In genomic region chr3:107546956-107547355, GRCm38 (mm10) we compare ENCODE assay signal across 11 mouse cellular contexts. TPM values are rescaled to one million over a fixed set of nuclear protein-coding genes. Genes with fewer than 3 reads are reported as not detected.
A peak's percentile ranks its signal among the peaks of the same experiment; 100 is the strongest.
DNase-seq lines count a peak whose midpoint lies in the region; ATAC-seq and TF ChIP-seq lines count a peak whose summit lies in the region.
"Had no signal": no experiment of that assay in that cellular context is flagged by ENCODE, and none has a peak within 500 bp of the region (broad histone marks: within the 10 kb centered on the region; RNA-seq: fewer than 3 reads in every experiment).

No protein-coding gene starts in this region.

- H3K9ac ChIP-seq in kidney, embryonic 15.5 days = no peak overlapping the region
- H3K9ac ChIP-seq in heart, postnatal 0 days (replicated peaks; ENCODE audit: low read depth, low read length) = no peak overlapping the region
- no peak overlapping the region for H3K9ac ChIP-seq in midbrain, embryonic 13.5 days (replicated peaks)
- no peak overlapping the region for H3K9ac ChIP-seq in intestine, postnatal 0 days (ENCODE audit: low read depth, low read length)

- WGBS in kidney, embryonic 15.5 days = 53% methylated on average over 2 of the region's 2 CpGs
- 21% methylated on average over 2 of the region's 2 CpGs for WGBS in heart, postnatal 0 days
- WGBS in midbrain, embryonic 13.5 days = 73% methylated on average over 2 of the region's 2 CpGs
- 56% methylated on average over 2 of the region's 2 CpGs for WGBS in intestine, postnatal 0 days

- H3K4me2 ChIP-seq in kidney, embryonic 15.5 days = no peak overlapping the region
- H3K4me2 ChIP-seq in heart, postnatal 0 days (ENCODE audit: low read depth, low read length) = no peak overlapping the region
- H3K4me2 ChIP-seq in midbrain, embryonic 13.5 days (replicated peaks) = no peak overlapping the region
- H3K4me2 ChIP-seq in intestine, postnatal 0 days (replicated peaks; ENCODE audit: low read depth) = no peak overlapping the region

- H3K9me3 ChIP-seq in kidney, embryonic 15.5 days (replicated peaks) = no peaks in the 10 kb centered on the region
- H3K9me3 ChIP-seq in heart, postnatal 0 days (replicated peaks; ENCODE audit: control insufficient read depth, low read length) = no peaks in the 10 kb centered on the region
- H3K9me3 ChIP-seq in midbrain, embryonic 13.5 days = no peaks in the 10 kb centered on the region
- no peaks in the 10 kb centered on the region for H3K9me3 ChIP-seq in intestine, postnatal 0 days (ENCODE audit: control insufficient read depth)

- H3K4me1 ChIP-seq in kidney, embryonic 15.5 days = peaks cover 30% of the 10 kb centered on the region
- peaks cover 6% of the 10 kb centered on the region; the same call in 1 of the 2 replicates for H3K4me1 ChIP-seq in heart, postnatal 0 days (ENCODE audit: control insufficient read depth, insufficient read depth)
- no peaks in the 10 kb centered on the region for H3K4me1 ChIP-seq in midbrain, embryonic 13.5 days (replicated peaks)
- H3K4me1 ChIP-seq in intestine, postnatal 0 days (replicated peaks; ENCODE audit: control insufficient read depth, insufficient read depth, low read length) = no peaks in the 10 kb centered on the region

- no peak for TF ChIP-seq EP300 in heart, postnatal 0 days (IDR thresholded peaks at IDR 0.05; ENCODE audit: low read depth)

- DNase-seq in kidney, adult 11 months = peak; percentile 81
- DNase-seq in cerebellum, adult 18-20 months = peak; percentile 69 to 80
- peak; percentile 47 for DNase-seq in heart, postnatal 0 days (ENCODE audit: low spot score)
- no peak for DNase-seq in layer of hippocampus, adult 2 months (ENCODE audit: low spot score in 2 of 2)
- DNase-seq: thymus, adult 2 months had no signal

- H3K4me3 ChIP-seq in kidney, embryonic 15.5 days (replicated peaks) = no peak overlapping the region
- H3K4me3 ChIP-seq in heart, postnatal 0 days (ENCODE audit: low read depth, low read length) = no peak overlapping the region
- H3K4me3 ChIP-seq in midbrain, embryonic 13.5 days (replicated peaks) = no peak overlapping the region
- no peak overlapping the region for H3K4me3 ChIP-seq in intestine, postnatal 0 days (ENCODE audit: low read depth, low read length)
- H3K4me3 ChIP-seq in layer of hippocampus, adult 2 months = no peak overlapping the region

- no peak overlapping the region for H3K27ac ChIP-seq in kidney, embryonic 15.5 days
- H3K27ac ChIP-seq in heart, postnatal 0 days (ENCODE audit: low read depth) = no peak overlapping the region
- no peak overlapping the region for H3K27ac ChIP-seq in midbrain, embryonic 13.5 days
- no peak overlapping the region for H3K27ac ChIP-seq in intestine, postnatal 0 days (ENCODE audit: low read depth, low read length)
- H3K27ac ChIP-seq in layer of hippocampus, adult 2 months = no peak overlapping the region

- TF ChIP-seq CTCF in heart, postnatal 0 days (IDR thresholded peaks at IDR 0.05; ENCODE audit: low read depth) = no peak
- TF ChIP-seq CTCF in intestine, postnatal 0 days (IDR thresholded peaks at IDR 0.05; ENCODE audit: low read depth) = no peak
- no peak for TF ChIP-seq CTCF in layer of hippocampus, adult 2 months (conservative IDR thresholded peaks at IDR 0.05)

- peaks cover 94% of the 10 kb centered on the region for H3K27me3 ChIP-seq in kidney, embryonic 15.5 days
- H3K27me3 ChIP-seq in heart, postnatal 0 days (ENCODE audit: control insufficient read depth, insufficient read depth, low read length) = no peaks in the 10 kb centered on the region
- no peaks in the 10 kb centered on the region for H3K27me3 ChIP-seq in midbrain, embryonic 13.5 days
- 0 out of 2 replicates have a peak, but pooled peaks cover 10% of the 10 kb centered on the region for H3K27me3 ChIP-seq in intestine, postnatal 0 days (replicated peaks; ENCODE audit: control insufficient read depth, insufficient read depth, low read length)

- no peaks in the 10 kb centered on the region for H3K36me3 ChIP-seq in kidney, embryonic 15.5 days
- H3K36me3 ChIP-seq in heart, postnatal 0 days (replicated peaks; ENCODE audit: control insufficient read depth, insufficient read depth, low read length) = no peaks in the 10 kb centered on the region
- H3K36me3 ChIP-seq in midbrain, embryonic 13.5 days = no peaks in the 10 kb centered on the region
- H3K36me3 ChIP-seq in intestine, postnatal 0 days (ENCODE audit: control insufficient read depth, insufficient read depth) = no peaks in the 10 kb centered on the region

- ATAC-seq in kidney, embryonic 15.5 days (replicated peaks; ENCODE audit: low FRiP score) = no peak
- ATAC-seq in heart, postnatal 0 days (ENCODE audit: insufficient read depth, low read depth) = peak; percentile 57
- ATAC-seq in midbrain, embryonic 13.5 days = peak; percentile 63
- no peak for ATAC-seq in intestine, postnatal 0 days
- no peak for ATAC-seq in erythroid progenitor cell, adult 5-6 weeks (replicated peaks; ENCODE audit: low FRiP score, poor library complexity, severe bottlenecking)

RNA-seq across cellular contexts. Expression of gene Ubl4b, which starts 7.9 kb away (rescaled TPM):
- polyA plus RNA-seq in kidney, embryonic 15.5 days (2015; fragmentation: Nextera tagmentation; extraction: Ambion mirVana) = not detected in 2 replicates
- total RNA-seq in heart, postnatal 0 days (2014; rRNA removed; ENCODE audit: low replicate concordance) = not detected in 2 replicates
- not detected in 2 replicates for polyA plus RNA-seq in heart, postnatal 0 days (2015; fragmentation: Nextera tagmentation; extraction: Ambion mirVana)
- not detected in 2 replicates for polyA plus RNA-seq in midbrain, embryonic 13.5 days (2015; fragmentation: Nextera tagmentation; extraction: Ambion mirVana)
- polyA plus RNA-seq in intestine, postnatal 0 days (2015; fragmentation: Nextera tagmentation; extraction: Ambion mirVana) = not detected in 2 replicates
- not detected in 2 replicates for total RNA-seq in erythroid progenitor cell, adult 5-6 weeks (2015; ENCODE audit: low replicate concordance)
- total RNA-seq in erythroid progenitor cell, adult 5-6 weeks (2017; ENCODE audit: low replicate concordance) = not detected in 2 replicates
- total RNA-seq in layer of hippocampus, adult 2 months (2021) = not detected
- total RNA-seq: gastrocnemius, adult 8-10 months; MEL had no signal

RNA-seq across cellular contexts. Expression of gene Slc6a17, which starts 29.1 kb away (rescaled TPM):
- 3.3 and 3.6 TPM in 2 replicates for polyA plus RNA-seq in kidney, embryonic 15.5 days (2015; fragmentation: Nextera tagmentation; extraction: Ambion mirVana)
- 9.7 and 22.3 TPM in 2 replicates for total RNA-seq in heart, postnatal 0 days (2014; rRNA removed; ENCODE audit: low replicate concordance)
- 2.4 and 3.1 TPM in 2 replicates for polyA plus RNA-seq in heart, postnatal 0 days (2015; fragmentation: Nextera tagmentation; extraction: Ambion mirVana)
- 6.0 and 13.4 TPM in 2 replicates for polyA plus RNA-seq in midbrain, embryonic 13.5 days (2015; fragmentation: Nextera tagmentation; extraction: Ambion mirVana)
- 1.7 and 2.2 TPM in 2 replicates for polyA plus RNA-seq in intestine, postnatal 0 days (2015; fragmentation: Nextera tagmentation; extraction: Ambion mirVana)
- not detected in 2 replicates for total RNA-seq in erythroid progenitor cell, adult 5-6 weeks (2015; ENCODE audit: low replicate concordance)
- not detected in 2 replicates for total RNA-seq in erythroid progenitor cell, adult 5-6 weeks (2017; ENCODE audit: low replicate concordance)
- total RNA-seq in layer of hippocampus, adult 2 months (2021) = 100 to 1,000 TPM; 276 to 290 TPM

RNA-seq across cellular contexts. Expression of gene Alx3, which starts 47.9 kb away (rescaled TPM):
- polyA plus RNA-seq in kidney, embryonic 15.5 days (2015; fragmentation: Nextera tagmentation; extraction: Ambion mirVana) = 0.10 and 0.19 TPM in 2 replicates
- total RNA-seq in heart, postnatal 0 days (2014; rRNA removed; ENCODE audit: low replicate concordance) = not detected in 2 replicates
- not detected in 2 replicates for polyA plus RNA-seq in heart, postnatal 0 days (2015; fragmentation: Nextera tagmentation; extraction: Ambion mirVana)
- 0.49 and 1.2 TPM in 2 replicates for polyA plus RNA-seq in midbrain, embryonic 13.5 days (2015; fragmentation: Nextera tagmentation; extraction: Ambion mirVana)
- polyA plus RNA-seq in intestine, postnatal 0 days (2015; fragmentation: Nextera tagmentation; extraction: Ambion mirVana) = not detected in 2 replicates
- total RNA-seq in erythroid progenitor cell, adult 5-6 weeks (2015; ENCODE audit: low replicate concordance) = not detected in 2 replicates
- total RNA-seq in erythroid progenitor cell, adult 5-6 weeks (2017; ENCODE audit: low replicate concordance) = not detected in 2 replicates
- under 1 TPM; 0.56 to 0.84 TPM for total RNA-seq in layer of hippocampus, adult 2 months (2021)
- total RNA-seq: gastrocnemius, adult 8-10 months; MEL had no signal

Comparison
In these comparisons a context has a peak if more than half of its experiments do, and no peak if none do; other contexts are left out.
1. DNase-seq: peak in kidney, adult 11 months (single experiment), cerebellum, adult 18-20 months (2 of 2) and heart, postnatal 0 days (single experiment); none in layer of hippocampus, adult 2 months (0 of 2).
2. ATAC-seq: peak in heart, postnatal 0 days (single experiment) and midbrain, embryonic 13.5 days (single experiment); none in kidney, embryonic 15.5 days (single experiment), intestine, postnatal 0 days (single experiment) and erythroid progenitor cell, adult 5-6 weeks (single experiment).